Mouse (Mus musculus): Measurements from ENCODE around the gene Rgs7.

Rgs7 gene

GRCm38 (mm10) chr1:175433128-175433527 is 59.2 kb downstream of the Rgs7 start:
- DNase-seq (ENCODE audit: extremely low read depth, low read depth), result no peak

- DNase-seq (ENCODE audit: extremely low read depth, low read depth), result no peak
Measured at GRCm38 (mm10) chr1:175431356-175432053, 60.8 kb downstream of the Rgs7 start.

- no peak for DNase-seq (ENCODE audit: extremely low read depth, low read depth)
Measured at GRCm38 (mm10) chr1:175427112-175427511, 65.2 kb downstream of the Rgs7 start.

GRCm38 (mm10) chr1:175426393-175426792 is 65.9 kb downstream of the Rgs7 start:
- no peak for DNase-seq (ENCODE audit: extremely low read depth, low read depth)

- no peak for DNase-seq (ENCODE audit: extremely low read depth, low read depth)
Measured at GRCm38 (mm10) chr1:175420883-175421282, 71.4 kb downstream of the Rgs7 start.

- DNase-seq (ENCODE audit: extremely low read depth, low read depth), result no peak
Measured at GRCm38 (mm10) chr1:175415728-175416127, 76.6 kb downstream of the Rgs7 start.

- DNase-seq (ENCODE audit: extremely low read depth, low read depth), result no peak
Measured at GRCm38 (mm10) chr1:175410399-175410798, 81.9 kb downstream of the Rgs7 start.

- no peak for DNase-seq (ENCODE audit: extremely low read depth, low read depth)
Measured at GRCm38 (mm10) chr1:175391894-175392293, 100.4 kb downstream of the Rgs7 start.

- no peak for DNase-seq (ENCODE audit: extremely low read depth, low read depth)
Measured at GRCm38 (mm10) chr1:175389250-175389649, 103.0 kb downstream of the Rgs7 start.

GRCm38 (mm10) chr1:175385581-175386235 is 106.6 kb downstream of the Rgs7 start:
- DNase-seq (ENCODE audit: extremely low read depth, low read depth), result no peak

- DNase-seq (ENCODE audit: extremely low read depth, low read depth), result no peak
Measured at GRCm38 (mm10) chr1:175372571-175372970, 119.7 kb downstream of the Rgs7 start.

GRCm38 (mm10) chr1:175368062-175368461 is 124.2 kb downstream of the Rgs7 start:
- DNase-seq (ENCODE audit: extremely low read depth, low read depth), result no peak

- DNase-seq (ENCODE audit: extremely low read depth, low read depth), result no peak
Measured at GRCm38 (mm10) chr1:175363606-175364005, 128.7 kb downstream of the Rgs7 start.

- no peak for DNase-seq (ENCODE audit: extremely low read depth, low read depth)
Measured at GRCm38 (mm10) chr1:175359411-175360366, 132.6 kb downstream of the Rgs7 start.

- DNase-seq (ENCODE audit: extremely low read depth, low read depth), result no peak
Measured at GRCm38 (mm10) chr1:175352921-175353320, 139.4 kb downstream of the Rgs7 start.

GRCm38 (mm10) chr1:175346162-175346561 is 146.1 kb downstream of the Rgs7 start:
- DNase-seq (ENCODE audit: extremely low read depth, low read depth), result no peak

GRCm38 (mm10) chr1:175336191-175336590 is 156.1 kb downstream of the Rgs7 start:
- no peak for DNase-seq (ENCODE audit: extremely low read depth, low read depth)

GRCm38 (mm10) chr1:175333041-175333854 is 159.1 kb downstream of the Rgs7 start:
- no peak for DNase-seq (ENCODE audit: extremely low read depth, low read depth)

- DNase-seq (ENCODE audit: extremely low read depth, low read depth), result no peak
Measured at GRCm38 (mm10) chr1:175329934-175330471, 162.3 kb downstream of the Rgs7 start.

- no peak for DNase-seq (ENCODE audit: extremely low read depth, low read depth)
Measured at GRCm38 (mm10) chr1:175322781-175323180, 169.5 kb downstream of the Rgs7 start.

- no peak for DNase-seq (ENCODE audit: extremely low read depth, low read depth)
Measured at GRCm38 (mm10) chr1:175319205-175319604, 173.1 kb downstream of the Rgs7 start.
